Mouse (Mus musculus): ENCODE measurements around the gene Arhgef26. TPM values are rescaled to one million over a fixed set of nuclear protein-coding genes. Genes with fewer than 3 reads are reported as not detected.

Arhgef26 gene
- total and polyA plus RNA-seq, 2 experiments from 2014 or later: 16.5 to 26.7 TPM

GRCm38 (mm10) chr3:62417458-62417857, 79.3 kb downstream of the Arhgef26 start:
- H3K36me3 ChIP-seq (ENCODE audit: insufficient read depth, low read length): no peaks in the 10 kb centered on the region
- no peak overlapping the region for H3K4me3 ChIP-seq (ENCODE audit: low read depth, low read length)
- no peak overlapping the region for H3K4me2 ChIP-seq (ENCODE audit: low read depth, low read length, poor library complexity, severe bottlenecking)
- no peaks in the 10 kb centered on the region for H3K4me1 ChIP-seq (ENCODE audit: insufficient read depth, low read length)
- H3K27me3 ChIP-seq (ENCODE audit: insufficient read depth, low read length): no peaks in the 10 kb centered on the region
- no peaks in the 10 kb centered on the region for H3K9me3 ChIP-seq (ENCODE audit: low read length)
- H3K27ac ChIP-seq (ENCODE audit: low read depth, low read length): no peak overlapping the region
- TF ChIP-seq CTCF (IDR thresholded peaks at IDR 0.05): no peak
- 95% methylated on average over 6 of the region's 6 CpGs for WGBS
- ATAC-seq (ENCODE audit: low FRiP score) (no peak), DNase-seq (ENCODE audit: low spot score) (no peak)
- H3K9ac ChIP-seq (replicated peaks; ENCODE audit: low read length, poor library complexity, severe bottlenecking): no peak overlapping the region

- Histone ChIP-seq H3K27ac (ENCODE audit: low read depth, low read length) (no peak overlapping the region), H3K9me3 (ENCODE audit: low read length) (no peaks in the 10 kb centered on the region), H3K27me3 (ENCODE audit: insufficient read depth, low read length) (no peaks in the 10 kb centered on the region), H3K9ac (replicated peaks; ENCODE audit: low read length, poor library complexity, severe bottlenecking) (no peak overlapping the region), H3K4me3 (ENCODE audit: low read depth, low read length) (no peak overlapping the region), H3K36me3 (ENCODE audit: insufficient read depth, low read length) (no peaks in the 10 kb centered on the region), H3K4me2 (ENCODE audit: low read depth, low read length, poor library complexity, severe bottlenecking) (no peak overlapping the region), H3K4me1 (ENCODE audit: insufficient read depth, low read length) (no peaks in the 10 kb centered on the region)
- no peak for ATAC-seq (ENCODE audit: low FRiP score)
- WGBS: 95% methylated on average over 6 of the region's 6 CpGs
- no peak for DNase-seq (ENCODE audit: low spot score)
- no peak for TF ChIP-seq CTCF (IDR thresholded peaks at IDR 0.05)
Observed at GRCm38 (mm10) chr3:62418387-62419138, 80.4 kb downstream of the Arhgef26 start.

GRCm38 (mm10) chr3:62433675-62434074, 95.5 kb downstream of the Arhgef26 start:
- TF ChIP-seq CTCF (IDR thresholded peaks at IDR 0.05): no peak
- Histone ChIP-seq H3K27me3 (ENCODE audit: insufficient read depth, low read length) (no peaks in the 10 kb centered on the region), H3K4me3 (ENCODE audit: low read depth, low read length) (no peak overlapping the region), H3K4me1 (ENCODE audit: insufficient read depth, low read length) (no peaks in the 10 kb centered on the region), H3K27ac (ENCODE audit: low read depth, low read length) (no peak overlapping the region), H3K9me3 (ENCODE audit: low read length) (no peaks in the 10 kb centered on the region), H3K36me3 (ENCODE audit: insufficient read depth, low read length) (no peaks in the 10 kb centered on the region), H3K9ac (replicated peaks; ENCODE audit: low read length, poor library complexity, severe bottlenecking) (no peak overlapping the region), H3K4me2 (ENCODE audit: low read depth, low read length, poor library complexity, severe bottlenecking) (no peak overlapping the region)
- ATAC-seq (ENCODE audit: low FRiP score): no peak
- WGBS: 67% methylated on average over 4 of the region's 4 CpGs
- no peak for DNase-seq (ENCODE audit: low spot score)

- Histone ChIP-seq H3K27ac (ENCODE audit: low read depth, low read length) (no peak overlapping the region), H3K9me3 (ENCODE audit: low read length) (no peaks in the 10 kb centered on the region), H3K27me3 (ENCODE audit: insufficient read depth, low read length) (no peaks in the 10 kb centered on the region), H3K4me3 (ENCODE audit: low read depth, low read length) (no peak overlapping the region), H3K9ac (replicated peaks; ENCODE audit: low read length, poor library complexity, severe bottlenecking) (no peak overlapping the region), H3K36me3 (ENCODE audit: insufficient read depth, low read length) (no peaks in the 10 kb centered on the region), H3K4me1 (ENCODE audit: insufficient read depth, low read length) (no peaks in the 10 kb centered on the region), H3K4me2 (ENCODE audit: low read depth, low read length, poor library complexity, severe bottlenecking) (no peak overlapping the region)
- DNase-seq (ENCODE audit: low spot score) (no peak), ATAC-seq (ENCODE audit: low FRiP score) (no peak)
- TF ChIP-seq CTCF (IDR thresholded peaks at IDR 0.05): no peak
Observed at GRCm38 (mm10) chr3:62435923-62436322, 97.8 kb downstream of the Arhgef26 start.

GRCm38 (mm10) chr3:62440431-62440969, 102.4 kb downstream of the Arhgef26 start:
- no peak for ATAC-seq (ENCODE audit: low FRiP score)
- Histone ChIP-seq H3K9ac (replicated peaks; ENCODE audit: low read length, poor library complexity, severe bottlenecking) (no peak overlapping the region), H3K4me1 (ENCODE audit: insufficient read depth, low read length) (no peaks in the 10 kb centered on the region), H3K4me2 (ENCODE audit: low read depth, low read length, poor library complexity, severe bottlenecking) (no peak overlapping the region), H3K36me3 (ENCODE audit: insufficient read depth, low read length) (no peaks in the 10 kb centered on the region), H3K4me3 (ENCODE audit: low read depth, low read length) (no peak overlapping the region), H3K9me3 (ENCODE audit: low read length) (no peaks in the 10 kb centered on the region), H3K27ac (ENCODE audit: low read depth, low read length) (no peak overlapping the region), H3K27me3 (ENCODE audit: insufficient read depth, low read length) (no peaks in the 10 kb centered on the region)
- no peak for TF ChIP-seq CTCF (IDR thresholded peaks at IDR 0.05)
- 13% methylated on average over 5 of the region's 5 CpGs for whole genome bisulfite sequencing
- no peak for DNase-seq (ENCODE audit: low spot score)

GRCm38 (mm10) chr3:62443582-62444194, 105.5 kb downstream of the Arhgef26 start:
- DNase-seq (ENCODE audit: low spot score) (no peak), ATAC-seq (ENCODE audit: low FRiP score) (no peak)
- Histone ChIP-seq H3K9ac (replicated peaks; ENCODE audit: low read length, poor library complexity, severe bottlenecking) (no peak overlapping the region), H3K9me3 (ENCODE audit: low read length) (no peaks in the 10 kb centered on the region), H3K4me1 (ENCODE audit: insufficient read depth, low read length) (no peaks in the 10 kb centered on the region), H3K27me3 (ENCODE audit: insufficient read depth, low read length) (no peaks in the 10 kb centered on the region), H3K4me3 (ENCODE audit: low read depth, low read length) (no peak overlapping the region), H3K27ac (ENCODE audit: low read depth, low read length) (no peak overlapping the region), H3K4me2 (ENCODE audit: low read depth, low read length, poor library complexity, severe bottlenecking) (no peak overlapping the region), H3K36me3 (ENCODE audit: insufficient read depth, low read length) (no peaks in the 10 kb centered on the region)
- TF ChIP-seq CTCF (IDR thresholded peaks at IDR 0.05): no peak
- 81% methylated on average over 12 of the region's 12 CpGs for WGBS
